Mouse (Mus musculus) cerebellum, postnatal 10 days (tissue): ENCODE data around the gene AL732309.1.
A peak's percentile ranks its signal among the peaks of the same experiment; 100 is the strongest.

ENCODE experiments used
- DNase-seq, 2 experiments: peaks; one replicate each; pipeline ENCODE4 v3.0.0; 2021; ENCODE audit warnings: mixed read lengths in 2 of 2

AL732309.1 gene

DNA sequence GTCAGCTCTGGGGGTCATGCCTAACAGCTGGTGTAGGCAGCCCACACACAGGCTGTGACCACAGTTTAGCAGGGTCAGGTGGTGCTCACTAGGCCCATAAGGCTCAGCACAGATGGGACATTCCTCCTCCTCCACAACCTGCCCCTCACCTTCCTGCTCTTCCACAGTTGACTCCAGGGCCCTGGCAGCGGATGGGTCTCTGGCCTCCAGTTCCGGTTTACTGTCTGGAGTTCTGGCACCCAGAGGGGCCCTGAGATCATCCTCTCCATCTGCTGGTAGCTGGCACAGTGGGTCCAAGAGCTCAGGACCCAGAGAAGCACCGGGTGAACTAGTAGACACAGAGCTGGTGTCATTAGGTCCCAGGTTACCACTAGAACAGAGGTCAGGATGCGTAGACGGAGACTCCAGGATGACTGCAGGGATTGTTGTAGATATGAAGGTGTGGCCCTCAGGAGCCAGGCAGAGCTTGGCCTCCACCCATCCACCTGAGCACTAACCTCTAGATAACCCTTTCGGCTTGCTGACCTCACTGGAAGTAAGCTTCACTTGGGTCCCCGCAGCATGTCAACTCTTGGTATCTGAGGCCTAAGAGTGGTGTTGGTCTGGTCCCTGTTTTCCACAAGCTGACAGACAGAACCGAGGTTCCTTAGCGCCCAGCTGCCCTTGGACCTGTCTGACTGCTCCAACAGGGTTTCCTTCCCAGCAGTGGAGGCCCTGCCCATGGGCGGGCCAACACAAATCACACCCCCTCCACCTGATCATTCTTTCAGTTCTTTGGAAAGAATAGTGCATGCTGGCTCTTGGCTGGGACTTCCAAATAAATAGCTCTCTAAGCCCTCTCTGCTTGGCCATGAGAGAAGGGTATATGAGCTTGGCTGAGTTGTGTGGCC is at the start of gene AL732309.1:
Gene AL732309.1 (minus strand): TSS at position 681 of the 890 bp plus-strand sequence.
- DNase-seq: peak in 1 of 2 experiments; percentile 45

DNA sequence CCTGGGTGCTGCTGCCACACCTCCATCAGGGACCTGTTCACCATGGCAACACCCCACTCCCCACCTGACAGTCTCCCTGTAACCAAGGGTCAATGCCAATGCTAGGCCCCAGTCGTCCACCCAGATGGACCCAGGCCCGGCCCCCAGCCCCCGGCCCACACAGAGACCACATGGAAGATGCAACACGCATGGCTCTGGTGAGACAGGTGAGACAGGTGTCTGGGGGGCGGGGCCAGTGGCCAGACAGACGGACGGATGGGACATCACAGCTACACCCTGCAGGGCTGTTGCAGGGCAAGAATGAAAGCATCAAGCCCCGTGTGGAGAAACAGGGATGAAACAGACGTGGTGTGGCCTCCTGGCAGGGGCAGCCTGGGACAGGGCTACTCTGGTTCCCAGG is 47.0 kb upstream of the AL732309.1 start:
- peak; percentile 26 to 40 for DNase-seq

DNA sequence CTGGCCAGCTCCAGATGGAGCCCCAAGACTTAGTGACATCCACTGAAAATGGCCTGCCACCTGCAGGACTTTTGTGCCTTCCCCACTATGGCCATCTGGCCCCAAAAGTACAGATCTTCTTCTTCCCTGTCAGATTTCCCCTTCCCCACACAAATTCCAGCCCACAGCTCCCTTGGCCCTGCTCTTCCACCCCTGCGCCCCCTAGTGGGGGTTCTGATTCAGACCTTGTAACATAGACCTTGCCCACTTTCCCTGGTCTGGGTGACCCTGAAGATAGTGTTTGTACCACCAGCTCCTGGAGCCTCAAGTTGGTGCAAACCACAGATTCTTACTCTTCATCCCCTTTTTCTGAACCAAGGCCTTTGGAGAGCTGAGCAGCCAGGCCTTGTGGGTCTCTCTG is 46.2 kb upstream of the AL732309.1 start:
- DNase-seq: peak; percentile 95 to 97

- DNase-seq: peak; percentile 45 to 53
These were observed 45.4 kb upstream of the AL732309.1 start for GRCm38 (mm10) chr2:25292054-25292544.

- peak; percentile 47 to 59 for DNase-seq
These were observed 44.8 kb upstream of the AL732309.1 start for GRCm38 (mm10) chr2:25291184-25292053.

DNA sequence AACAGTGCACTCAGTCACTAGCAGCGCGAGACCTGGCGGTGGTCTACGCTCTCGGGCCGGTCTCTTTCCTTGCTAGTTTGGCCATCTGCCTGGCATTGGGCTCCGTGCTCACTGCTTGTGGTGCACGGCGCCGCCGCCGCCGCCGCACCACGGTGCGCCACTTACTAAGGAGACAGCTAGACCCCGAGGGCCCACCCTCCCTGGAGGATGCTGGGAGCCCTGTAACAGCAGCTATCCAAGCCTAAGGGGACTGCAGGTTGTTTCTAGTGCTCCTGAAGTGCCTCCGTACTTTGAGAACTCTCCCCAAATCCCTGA is 44.1 kb upstream of the AL732309.1 start:
- peak; percentile 86 to 87 for DNase-seq

GRCm38 (mm10) chr2:25290101-25290815 is 43.6 kb upstream of the AL732309.1 start:
- peak; percentile 77 to 79 for DNase-seq

GRCm38 (mm10) chr2:25289651-25290050 is 43.0 kb upstream of the AL732309.1 start, which contains the start of gene Lrrc26:
TSS of gene Lrrc26 (plus strand) at chr2:25289915.
- DNase-seq: peak; percentile 89 to 91

DNA sequence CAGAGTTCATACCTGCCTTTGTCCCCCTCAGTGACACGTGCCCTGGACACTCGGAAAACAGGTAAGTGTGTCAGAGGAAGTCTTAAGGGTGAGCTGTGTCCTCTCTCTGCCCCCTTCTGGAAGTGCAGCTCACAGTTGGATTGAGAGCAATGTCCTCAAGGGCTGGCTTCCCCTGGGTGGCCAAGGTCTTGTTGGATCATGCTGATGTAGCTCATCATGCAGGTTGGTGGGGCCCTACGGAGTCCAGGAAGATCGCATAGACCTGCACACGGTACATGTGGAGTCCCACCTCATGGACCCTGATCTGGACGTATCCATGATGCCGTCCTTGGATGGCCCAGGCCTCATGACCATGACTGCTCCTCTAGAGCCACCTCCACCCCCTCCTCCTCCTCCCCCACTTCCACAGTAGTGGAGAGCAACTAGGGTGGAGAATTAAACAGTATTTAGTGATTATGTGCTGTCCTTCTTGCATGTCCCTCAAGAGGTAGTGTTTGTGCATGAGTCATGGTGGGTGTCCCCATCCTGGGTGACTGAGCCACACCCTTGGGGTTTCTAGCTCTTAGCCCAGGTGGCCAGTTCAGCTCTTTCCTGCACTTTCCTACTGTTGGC is 42.2 kb upstream of the AL732309.1 start:
- peak; percentile 40 to 43 for DNase-seq

GRCm38 (mm10) chr2:25287927-25288649 is 41.4 kb upstream of the AL732309.1 start, which contains the start of gene Tmem210:
TSS of gene Tmem210 (plus strand) at chr2:25288145.
- peak; percentile 46 to 49 for DNase-seq

DNA sequence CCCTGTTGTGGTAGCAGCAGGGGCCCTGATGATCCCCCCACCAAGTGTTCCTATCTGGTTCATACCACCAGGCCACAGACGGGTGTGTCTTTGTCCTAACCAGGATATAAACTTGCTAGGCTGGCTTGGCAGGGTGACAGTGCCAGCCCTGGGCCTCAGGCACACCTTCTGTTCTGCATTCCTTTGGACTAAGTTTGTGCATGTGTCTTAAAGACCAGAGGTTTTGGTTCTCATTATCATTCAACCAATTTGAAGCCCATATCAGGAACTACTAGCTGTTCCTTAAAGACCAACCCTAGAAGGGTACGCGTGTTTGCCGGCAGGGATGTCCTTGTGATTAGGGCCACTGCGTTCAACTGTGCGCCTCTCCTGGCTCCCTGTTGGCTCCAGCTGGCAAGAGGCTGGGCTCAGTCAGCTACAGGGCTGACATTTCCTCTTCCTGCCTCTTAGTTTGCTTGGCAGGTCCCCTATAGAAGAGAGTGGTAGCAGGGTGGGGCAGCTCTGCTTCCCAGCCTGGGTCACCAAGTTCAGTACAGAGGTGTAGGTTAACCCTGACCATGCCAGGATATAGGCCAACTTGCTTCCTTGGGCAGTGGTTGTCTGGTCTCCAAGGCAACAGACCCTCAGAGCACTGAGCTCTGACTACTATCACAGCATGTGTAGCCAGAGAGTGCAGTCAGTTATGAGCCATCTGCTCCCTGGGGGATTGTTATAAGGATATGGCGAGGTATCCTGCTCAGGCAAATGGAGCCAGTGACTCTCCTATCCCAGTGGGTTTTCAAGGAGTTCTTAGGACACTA is 40.4 kb upstream of the AL732309.1 start:
- DNase-seq: peak; percentile 66 to 69

GRCm38 (mm10) chr2:25286314-25286713 is 39.7 kb upstream of the AL732309.1 start:
- peak; percentile 46 to 48 for DNase-seq

DNA sequence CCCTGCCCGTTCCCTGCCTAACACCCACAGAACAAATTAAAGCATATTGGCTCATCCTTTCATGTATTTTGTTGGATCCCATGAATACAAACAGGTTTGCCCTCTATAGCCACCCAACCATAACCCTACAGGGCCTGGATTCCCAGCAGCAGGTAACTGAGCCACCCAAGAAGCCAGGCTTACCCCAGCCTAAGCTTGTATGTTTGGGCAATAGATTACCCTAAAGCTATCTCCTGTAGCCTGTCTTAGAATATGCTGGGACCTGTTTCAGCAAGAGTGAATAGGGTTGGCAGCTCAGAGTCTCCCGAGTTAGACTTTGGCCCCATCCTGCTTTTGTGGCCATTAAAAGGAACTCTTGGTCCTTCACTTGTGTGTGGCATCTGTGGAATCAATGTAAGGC is 38.9 kb upstream of the AL732309.1 start:
- peak in 1 of 2 experiments; percentile 24 for DNase-seq

GRCm38 (mm10) chr2:25278928-25279882 is 32.5 kb upstream of the AL732309.1 start:
- peak; percentile 95 to 97 for DNase-seq

DNA sequence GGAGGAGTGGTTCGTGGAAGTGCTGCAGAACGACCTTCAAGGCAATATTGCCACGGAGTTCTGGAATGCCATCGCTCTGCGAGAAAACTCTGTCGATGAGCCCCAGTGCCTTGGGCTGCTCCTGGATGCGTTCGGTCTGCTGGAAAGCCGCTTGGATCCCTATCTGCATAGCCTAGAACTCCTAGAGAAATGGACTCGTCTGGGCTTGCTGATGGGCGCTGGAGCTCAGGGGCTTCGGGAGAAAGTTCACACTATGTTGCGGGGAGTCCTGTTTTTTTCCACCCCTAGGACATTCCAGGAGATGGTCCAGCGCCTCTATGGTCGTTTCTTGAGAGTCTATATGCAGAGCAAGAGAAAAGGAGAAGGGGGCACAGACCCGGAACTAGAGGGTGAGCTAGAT is 26.3 kb upstream of the AL732309.1 start:
- no peak for DNase-seq

GRCm38 (mm10) chr2:25272515-25272914 is 25.9 kb upstream of the AL732309.1 start:
- DNase-seq: no peak

- peak; percentile 99 for DNase-seq
These were observed 25.3 kb upstream of the AL732309.1 start, which contains the start of the genes Ssna1 and Anapc2 for GRCm38 (mm10) chr2:25271827-25272511. TSS of gene Ssna1 (minus strand) at chr2:25272438. TSS of gene Anapc2 (plus strand) at chr2:25272478.

- DNase-seq: peak; percentile 63 to 68
These were observed 21.2 kb upstream of the AL732309.1 start for GRCm38 (mm10) chr2:25267746-25268309.
